Mouse (Mus musculus) c-Kit-negative CD71-positive TER-119-positive erythroid progenitor cells, embryonic 14.5 days (primary cell): ENCODE results near the gene Rap1gap.

Source experiments
- DNase-seq: peaks from one replicate; pipeline ENCODE4 v3.0.0-alpha.2; 2013; ENCODE audit warnings: low read depth, low spot score

Gene Rap1gap

DNA sequence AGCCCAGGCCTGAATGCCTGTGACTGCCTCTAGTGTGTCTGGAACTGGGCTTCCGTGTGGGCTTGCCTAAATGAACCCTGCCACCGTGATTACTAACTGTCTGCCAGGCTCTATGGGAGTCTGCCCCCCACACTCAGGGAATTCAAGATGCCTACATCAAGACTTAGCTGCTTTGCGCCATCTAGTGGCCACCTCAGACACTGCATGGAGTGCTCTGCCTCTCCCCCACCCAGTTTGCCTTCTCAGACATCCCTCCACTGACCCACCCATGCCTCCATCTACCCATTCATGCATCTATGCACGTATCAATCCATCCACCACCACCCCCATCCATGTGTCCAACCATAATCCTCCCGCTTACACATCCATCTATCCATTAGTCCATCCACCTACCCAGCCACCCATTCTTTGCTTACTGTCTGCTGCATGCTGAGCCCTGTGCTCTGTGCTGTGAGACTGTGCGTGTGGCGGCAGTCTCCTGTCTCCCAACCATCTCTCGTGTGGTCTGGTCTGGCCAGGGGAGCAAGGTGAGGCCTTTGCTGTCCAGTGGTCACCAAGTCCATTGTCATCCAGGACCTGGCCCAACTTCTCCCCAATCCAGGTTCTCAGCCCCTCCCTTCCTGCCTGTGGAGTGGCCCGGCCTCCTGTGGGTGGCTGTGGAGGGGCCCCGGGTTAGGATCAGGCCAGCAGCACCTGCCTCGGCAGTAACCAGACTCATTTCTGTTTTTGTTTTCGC, 58.3 kb downstream of the Rap1gap start:
- DNase-seq = peak; percentile 49

DNA sequence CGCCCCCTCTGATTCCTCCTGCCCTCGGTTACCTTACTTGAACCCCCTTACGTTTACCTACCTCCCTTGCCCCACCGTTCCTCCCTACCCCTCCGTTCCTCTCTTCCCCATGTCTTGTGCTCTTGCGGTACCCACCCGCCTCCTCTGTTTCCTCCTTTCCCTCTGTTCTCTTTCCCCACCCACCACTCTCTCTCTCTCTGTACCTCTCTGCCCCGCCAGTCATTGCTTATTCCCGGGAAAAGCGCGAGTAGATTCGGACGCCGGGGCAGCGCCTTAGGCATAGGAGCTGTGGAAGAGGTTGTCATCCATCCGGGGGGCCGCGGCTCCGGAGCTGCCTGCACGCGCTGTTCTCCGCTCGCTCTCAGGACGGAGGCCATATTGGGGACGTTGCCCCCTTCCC, 59.0 kb downstream of the Rap1gap start:
- no peak for DNase-seq

DNA sequence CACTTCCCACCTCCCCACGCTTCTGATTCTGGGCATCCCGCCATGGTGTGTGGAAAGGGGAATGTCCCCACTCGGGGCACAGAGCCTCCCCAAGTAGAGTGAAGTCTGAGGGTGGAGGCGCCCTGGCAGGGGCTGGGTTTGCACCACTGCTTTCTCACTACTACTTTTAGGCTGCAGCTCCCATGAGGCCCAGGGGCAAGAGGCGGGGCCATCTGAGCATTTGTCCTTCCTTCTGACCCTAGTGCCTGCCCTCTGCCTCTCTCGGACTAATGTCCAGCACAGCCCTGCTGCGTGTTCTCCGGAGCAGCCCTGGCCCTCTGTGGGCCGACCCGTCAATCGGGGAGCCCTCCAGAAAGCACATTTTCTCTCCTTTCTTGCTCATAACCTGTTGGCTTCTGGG, 59.7 kb downstream of the Rap1gap start:
- no peak for DNase-seq

DNA sequence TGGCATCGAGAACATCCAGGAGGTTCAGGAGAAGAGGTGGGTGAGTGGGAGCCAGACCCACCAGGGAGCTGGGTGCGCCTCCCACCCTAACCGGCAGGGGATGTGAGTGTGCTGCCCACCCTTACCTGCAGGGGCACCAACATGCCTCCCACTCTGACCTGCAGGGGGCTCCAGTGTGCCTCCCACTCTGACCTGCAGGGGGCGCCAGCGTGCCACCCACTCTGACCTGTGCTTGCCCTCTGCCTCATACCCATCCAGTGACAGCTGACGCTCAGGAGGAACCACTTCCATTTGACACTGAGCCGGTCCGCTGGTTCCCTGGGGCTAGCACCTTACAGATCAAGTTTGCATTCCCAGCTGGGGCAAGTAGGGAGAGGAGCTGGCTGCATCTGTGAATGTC, 60.2 kb downstream of the Rap1gap start:
- DNase-seq = no peak

DNA sequence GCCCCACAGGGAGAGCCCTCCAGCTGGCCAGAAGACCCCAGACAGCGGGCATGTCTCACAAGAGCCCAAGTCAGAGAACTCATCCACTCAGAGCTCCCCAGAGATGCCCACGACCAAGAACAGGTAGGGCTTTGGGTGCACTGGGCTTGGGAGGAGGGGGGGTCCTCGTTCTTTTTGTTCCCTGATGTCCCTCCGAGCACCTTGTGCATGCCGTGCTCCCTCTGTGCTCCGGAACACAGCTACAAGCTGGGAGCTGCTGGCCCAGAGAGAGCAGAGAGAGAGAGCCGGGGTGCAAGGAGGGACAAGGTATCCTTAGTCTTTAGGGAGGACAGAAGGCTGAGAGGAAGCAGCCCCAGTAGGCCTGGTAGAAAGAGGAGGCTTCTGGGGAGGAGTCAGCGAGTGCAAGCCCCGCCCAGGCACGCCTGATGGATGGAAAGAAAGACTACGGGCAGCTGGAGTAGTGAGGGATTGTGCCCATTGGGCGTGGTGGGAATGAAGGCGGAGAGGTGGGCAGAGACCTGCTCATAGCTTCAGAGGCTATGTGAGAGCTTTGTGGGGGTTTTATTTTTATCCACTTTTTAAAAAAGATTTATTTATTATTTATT, 61.1 kb downstream of the Rap1gap start:
- no peak for DNase-seq

DNA sequence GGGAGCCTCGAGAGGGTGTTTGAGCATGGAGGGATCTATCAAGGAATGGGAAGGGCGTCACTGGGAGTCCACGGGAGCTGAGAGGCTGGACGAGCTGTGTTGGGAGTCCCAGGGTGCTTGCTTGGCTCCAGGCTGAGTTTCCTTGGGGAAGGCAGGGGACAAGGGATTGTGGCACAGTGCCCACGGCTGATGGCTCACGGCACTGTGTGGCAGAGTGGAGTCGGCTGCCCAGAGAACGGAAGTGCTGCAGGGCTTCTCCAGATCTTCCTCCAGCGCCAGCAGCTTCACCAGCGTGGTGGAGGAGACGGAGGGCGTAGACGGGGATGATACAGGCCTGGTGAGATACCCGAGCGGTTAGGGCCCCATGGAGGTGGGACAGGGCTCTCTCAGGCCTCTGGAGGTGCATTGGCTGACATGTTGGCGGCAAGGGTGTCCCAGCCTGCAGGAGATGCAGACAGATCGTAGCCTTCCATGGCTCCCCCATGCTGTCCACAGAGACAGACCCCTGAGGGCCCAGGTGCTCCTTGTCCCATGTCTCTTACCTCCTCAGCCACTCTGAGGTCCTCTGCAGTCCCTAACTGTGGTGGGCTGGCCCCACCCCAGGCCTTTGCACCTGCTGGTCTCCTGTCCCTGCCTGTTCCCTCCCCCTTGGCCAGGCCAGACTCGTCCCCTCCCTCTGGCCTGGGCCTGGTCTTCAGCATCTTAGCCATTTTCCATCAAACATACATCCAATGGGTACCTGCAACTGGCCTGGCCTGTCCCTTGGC, 62.4 kb downstream of the Rap1gap start:
- DNase-seq = no peak

DNA sequence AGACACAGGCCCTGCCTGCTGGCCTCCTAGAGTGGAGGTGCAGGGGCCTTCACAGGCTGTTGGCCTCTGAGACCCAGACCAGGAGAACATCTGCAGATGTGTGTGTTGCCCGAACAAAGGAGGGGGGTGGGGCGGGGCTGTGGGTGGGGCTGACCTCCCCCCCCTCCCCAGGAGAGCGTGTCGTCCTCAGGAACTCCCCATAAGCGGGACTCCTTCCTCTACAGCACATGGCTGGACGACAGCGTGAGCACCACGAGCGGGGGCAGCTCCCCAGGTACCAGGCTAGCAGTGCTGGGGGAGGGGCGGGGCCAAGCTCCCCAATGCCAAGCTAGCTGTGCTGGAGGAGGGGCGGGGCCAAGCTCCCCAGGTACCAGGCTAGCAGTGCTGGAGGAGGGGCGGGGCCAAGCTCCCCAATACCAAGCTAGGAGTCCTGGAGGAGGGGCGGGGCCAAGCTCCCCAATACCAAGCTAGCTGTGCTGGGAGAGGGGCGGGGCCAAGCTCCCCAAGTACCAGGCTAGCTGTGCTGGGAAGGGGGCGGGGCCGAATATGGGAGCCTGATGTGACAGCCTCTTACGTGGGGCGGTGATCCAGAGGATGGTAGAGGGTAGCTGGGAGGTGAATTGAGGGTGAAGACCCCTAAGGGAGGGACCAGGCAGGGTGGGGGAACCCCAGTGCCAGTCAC, 63.1 kb downstream of the Rap1gap start:
- peak; percentile 64 for DNase-seq

DNA sequence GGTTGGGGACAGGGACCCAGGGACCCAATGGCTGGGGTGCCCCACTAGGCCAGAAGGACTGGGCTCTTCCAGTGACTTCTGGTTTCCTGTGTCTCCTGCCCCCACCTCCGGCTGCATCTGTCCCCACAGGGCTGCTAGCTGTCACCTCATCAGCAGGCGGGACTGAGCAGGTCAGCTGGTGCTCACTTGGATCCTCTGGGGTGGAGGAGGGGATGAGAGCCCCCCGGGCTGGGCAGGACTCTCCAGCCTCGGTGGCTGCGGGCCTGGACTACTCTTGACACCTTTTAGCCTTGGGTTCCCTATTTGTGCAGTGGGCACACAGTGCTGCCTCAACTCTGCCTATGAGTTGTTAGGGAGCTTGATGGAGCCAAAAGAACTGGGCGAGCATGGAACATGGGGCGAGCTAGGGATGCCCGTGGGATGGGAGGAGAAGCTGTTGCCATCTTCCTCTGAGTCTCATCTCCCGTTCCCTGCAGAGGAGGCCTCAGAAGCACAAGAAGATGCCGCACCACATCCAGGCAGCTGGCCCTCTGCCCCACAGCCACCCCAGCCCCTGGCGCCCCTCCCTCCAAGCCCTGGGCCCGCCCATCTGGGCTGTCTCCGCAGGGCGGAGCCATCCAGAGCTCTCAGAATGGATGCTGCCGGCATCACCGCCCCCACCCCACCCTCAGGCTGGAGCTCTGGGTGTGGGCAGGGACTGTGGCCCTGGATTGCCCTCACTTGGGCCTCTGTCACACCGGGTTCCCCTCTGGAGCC, 64.1 kb downstream of the Rap1gap start:
- no peak for DNase-seq

DNA sequence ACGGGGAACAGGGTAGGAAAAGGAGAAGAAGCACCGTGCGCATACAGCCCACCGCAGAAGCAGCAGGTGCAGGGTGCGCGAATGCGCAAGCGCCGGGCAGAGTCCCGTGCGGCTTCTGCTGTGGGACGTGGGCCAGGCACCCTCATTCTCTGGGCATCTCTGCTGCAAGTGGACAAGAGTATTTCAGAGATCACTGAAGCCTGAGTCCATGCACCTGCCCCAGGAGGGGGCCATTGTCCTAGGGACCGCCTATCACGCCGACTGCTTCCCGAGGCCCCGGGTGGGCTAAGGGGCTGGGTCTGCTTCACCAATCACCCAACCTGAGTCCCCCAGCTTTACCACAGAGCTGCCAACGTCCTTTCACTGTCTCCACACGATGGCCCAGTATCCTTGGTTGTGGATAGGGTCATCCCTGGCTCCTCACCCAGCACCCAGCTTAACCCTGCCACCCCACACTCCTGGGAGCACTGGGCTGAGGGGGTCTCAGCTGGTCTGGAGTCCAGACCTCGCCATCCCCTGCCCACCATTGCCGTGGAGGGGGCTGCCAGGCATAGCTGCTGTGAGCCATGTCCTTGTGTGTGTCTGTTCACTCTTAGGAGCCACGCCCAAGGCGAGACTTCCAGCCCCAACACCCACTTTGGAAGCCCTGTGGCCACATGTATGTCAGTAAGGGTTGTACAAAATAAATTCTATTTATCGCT, 64.8 kb downstream of the Rap1gap start:
- no peak for DNase-seq

DNA sequence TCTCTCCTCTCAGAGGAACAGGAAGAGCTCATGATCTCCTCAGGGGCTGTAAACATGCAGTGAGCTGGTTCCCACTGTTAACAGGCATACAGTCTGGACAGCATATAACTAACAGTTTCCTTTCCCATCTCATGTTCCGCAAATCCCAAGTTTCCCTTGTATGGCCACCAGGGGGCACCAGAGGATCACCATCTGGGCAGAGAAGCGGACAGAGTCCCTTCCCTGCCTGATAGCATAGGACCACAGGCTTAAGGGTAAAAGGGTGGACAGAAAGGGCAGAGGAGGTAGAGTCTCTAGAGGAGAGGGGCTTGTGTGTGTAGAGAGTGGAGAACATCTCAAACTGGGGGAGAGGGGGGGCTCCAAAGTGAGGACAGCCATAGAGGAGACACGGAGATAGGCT, 65.6 kb downstream of the Rap1gap start:
- peak; percentile 76 for DNase-seq

DNA sequence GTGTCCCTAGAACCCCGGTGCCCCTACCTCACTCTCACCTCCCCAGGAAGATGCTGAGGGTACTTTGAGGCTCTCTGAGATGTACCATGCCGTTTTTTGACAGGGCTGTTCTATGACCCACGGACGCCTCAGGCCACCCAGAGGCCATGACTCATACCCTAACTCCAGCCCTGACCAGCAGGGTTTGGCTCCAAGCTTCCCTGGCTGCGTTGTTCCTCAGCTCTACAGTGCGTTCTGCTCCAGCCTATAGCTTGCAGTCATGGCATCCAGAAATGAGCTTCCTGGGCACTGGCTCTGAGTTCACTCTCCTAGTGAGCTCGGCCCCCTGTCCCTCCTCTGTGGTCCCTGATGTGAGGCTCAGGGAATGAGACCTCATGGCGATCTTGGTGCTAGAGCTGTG, 66.2 kb downstream of the Rap1gap start:
- DNase-seq = no peak

DNA sequence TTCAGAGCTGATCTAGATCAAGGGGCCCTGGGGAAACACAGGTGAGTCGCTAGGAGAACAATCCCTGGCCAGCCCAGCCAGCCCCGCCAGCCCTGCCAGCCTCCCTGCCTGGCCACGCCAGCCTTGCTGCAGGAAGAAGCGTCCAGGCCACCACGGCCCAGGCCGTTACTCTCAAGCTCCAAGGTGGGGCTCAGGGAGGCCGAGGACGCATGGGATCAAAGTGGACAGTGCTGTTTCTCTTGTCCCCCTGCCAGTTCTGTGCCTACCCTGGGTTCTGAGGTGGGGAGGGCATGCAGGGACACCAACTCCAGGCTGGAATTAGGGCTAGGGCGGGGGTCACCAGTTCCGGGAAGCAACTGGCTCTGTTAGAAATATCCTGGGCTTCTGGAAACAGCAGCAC, 67.4 kb downstream of the Rap1gap start:
- no peak for DNase-seq

DNA sequence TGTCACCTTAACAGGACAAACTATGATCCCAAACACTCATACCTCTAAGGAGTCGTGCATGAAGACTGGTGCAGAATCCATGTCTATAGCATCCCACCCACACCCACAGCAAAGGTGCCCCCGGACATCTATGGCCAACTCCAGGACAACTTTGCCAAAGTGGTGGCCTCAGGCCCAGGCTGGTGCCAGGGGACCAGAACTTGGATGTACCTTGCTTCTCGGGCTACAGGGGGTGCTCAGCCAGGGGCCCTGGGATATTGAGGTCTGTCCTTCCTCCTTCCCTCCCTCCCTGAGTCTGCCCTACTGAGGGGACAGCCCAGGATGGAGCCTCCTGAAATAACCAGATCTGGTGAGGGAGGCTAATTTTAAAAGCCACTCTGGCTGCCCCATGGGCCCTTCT, 67.8 kb downstream of the Rap1gap start:
- no peak for DNase-seq

DNA sequence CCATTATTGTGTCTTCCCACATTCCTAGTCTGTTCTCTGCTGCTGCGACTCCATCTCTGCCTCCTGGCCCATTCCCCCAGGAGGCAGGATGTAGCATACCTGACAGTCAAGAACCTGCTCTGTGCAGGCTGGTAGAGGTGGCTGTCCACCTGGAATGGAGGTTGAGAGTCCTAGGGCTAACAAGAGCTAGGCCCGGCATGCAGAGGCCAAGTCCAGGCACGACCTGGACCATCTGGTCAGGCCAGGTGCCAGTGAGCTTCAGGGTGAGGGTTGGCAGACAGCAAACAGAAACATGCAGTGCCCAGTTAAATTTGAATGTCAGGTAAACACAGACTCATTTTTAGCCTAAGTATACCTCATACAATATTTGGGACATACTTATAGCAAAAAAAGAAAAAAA, 68.4 kb downstream of the Rap1gap start:
- DNase-seq = no peak

DNA sequence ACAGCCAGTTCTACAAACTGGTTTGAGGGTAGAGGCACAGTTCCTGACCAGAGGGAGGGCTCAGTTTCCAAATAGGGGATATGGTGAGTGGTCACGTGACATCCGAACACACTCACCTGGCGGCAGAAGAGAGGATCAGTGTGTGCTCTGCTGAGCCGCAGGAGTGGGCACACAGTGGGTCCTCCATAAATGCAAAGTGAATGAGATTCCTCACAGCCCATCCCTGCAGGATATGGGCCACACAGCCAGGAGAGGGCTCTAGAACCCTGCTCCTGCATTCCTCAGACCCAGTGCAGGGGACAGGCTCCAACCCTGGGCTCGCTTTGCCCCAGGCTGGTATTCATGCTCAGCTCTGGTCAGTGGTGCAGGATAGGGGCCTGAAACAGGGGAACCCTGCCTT, 68.9 kb downstream of the Rap1gap start:
- DNase-seq = no peak

DNA sequence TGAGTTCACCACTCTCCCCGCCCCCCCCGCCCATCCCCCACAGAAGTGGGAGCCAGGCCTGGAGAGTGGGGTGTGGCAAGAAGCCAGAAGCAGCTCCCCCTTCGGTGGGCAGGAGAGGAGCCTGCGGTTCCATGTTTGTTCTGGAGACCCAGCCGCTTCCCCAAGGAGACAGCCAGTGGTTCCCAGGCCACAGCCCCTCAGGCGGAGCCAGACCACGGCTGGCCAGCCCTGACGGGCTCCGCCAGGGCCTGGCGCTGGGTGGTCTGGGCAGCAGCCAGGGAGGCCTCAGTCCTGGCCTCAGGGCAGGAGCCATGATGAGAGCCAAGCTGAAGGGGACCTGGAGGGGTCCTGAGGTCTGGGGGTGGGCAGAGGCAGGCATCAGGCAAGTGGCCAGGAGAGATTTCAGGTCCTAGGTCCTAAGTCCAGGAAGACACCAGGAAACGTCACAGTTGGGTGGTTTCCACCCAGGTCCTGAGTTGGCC, 71.7 kb downstream of the Rap1gap start:
- DNase-seq = no peak

DNA sequence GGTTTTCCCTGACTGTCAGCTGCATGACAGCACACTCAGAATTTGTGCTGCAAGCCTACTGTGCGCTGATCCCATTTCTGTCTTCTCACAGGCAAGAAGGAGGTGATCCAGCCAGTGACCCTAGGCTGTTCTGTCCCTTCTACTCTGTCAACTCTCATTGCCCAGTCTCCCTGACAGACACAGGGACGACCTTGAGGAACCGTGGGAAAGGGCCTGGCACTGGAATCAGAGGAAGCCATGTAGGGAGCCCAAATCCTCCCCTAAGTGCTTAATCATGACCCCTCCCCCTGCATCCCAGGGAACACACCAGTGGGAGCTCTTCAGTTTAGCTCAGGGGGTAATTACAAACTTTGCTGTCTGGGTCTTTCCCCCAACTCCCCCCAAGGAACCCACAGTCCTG, 73.2 kb downstream of the Rap1gap start:
- no peak for DNase-seq

DNA sequence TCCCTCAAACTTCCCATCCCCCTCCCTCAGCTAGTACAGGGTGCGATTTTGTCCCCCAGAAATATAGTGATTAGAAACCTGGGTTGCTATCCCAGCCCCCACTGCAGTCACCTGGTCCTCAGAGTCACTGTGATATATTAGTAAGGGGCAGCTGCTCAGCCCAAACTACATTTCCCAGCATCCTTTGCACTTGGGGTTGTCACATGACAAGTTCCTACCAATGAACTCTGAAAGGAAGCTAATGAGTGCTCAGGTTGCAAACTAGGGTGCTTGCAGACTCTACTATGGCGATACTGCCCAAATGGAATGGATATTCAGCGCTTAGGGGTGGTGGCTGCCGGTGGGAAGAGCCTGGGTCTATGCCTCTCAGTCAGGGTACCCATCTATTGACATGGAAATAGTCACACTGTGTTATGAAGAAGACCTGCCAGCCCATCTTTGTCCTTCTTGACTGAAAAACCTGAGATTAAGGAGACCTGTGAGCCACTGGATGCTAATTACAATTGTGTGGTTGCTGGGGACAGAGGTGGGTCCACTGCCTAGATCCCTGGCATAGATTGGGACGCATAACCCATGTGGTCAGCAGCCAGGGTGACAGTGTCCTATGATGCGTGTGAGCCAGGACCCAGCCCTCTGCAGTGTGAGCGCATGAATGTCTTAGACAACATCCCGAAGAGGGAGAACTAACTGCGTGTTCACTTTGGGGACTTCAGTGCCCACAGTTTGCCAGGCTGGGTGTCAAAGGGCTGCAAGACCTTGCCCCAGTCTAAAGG, 74.8 kb downstream of the Rap1gap start:
- DNase-seq = no peak

DNA sequence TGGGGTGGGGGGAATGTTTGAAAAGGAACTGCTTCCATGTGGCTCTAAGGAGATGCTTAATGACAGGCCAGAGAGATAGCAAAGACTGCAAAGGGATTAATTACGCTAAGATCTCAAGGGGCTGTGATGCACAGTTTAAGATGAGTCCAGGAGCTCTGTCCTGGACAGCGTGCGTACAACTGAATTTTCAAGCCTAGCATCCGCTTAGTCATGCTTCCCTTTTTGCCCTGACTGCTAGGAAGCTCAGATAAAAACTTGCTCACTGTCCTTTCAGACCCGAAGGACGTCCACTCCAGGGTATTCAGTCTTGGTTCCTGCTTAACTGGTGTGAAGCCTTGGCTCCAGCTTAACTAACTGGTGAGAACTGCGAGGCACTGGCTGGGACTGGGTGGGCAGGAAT, 75.8 kb downstream of the Rap1gap start:
- no peak for DNase-seq

DNA sequence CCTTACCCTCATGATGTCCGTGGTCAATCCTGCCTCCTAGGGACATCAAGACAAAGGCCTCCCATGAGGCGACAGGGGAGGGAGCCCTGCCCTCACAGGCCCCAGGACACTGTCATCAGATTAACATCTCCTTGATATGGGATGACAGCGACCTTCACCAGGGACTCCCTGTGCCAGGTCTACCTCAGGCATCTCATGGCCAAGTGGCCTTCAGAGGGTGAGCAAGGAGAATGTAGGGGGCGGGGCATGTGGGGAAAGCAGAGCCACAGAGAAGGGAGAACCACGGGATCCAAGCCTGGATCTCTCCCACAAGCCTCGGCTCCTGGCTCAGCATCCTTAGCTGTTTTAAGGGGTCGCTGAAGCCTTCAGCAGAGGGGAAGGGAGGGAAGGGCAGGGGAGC, 79.3 kb downstream of the Rap1gap start:
- no peak for DNase-seq
